Mouse (Mus musculus) testis, adult 2 months (tissue): ENCODE results near the gene Cisd3. TPM values are rescaled to one million over a fixed set of nuclear protein-coding genes. Genes with fewer than 3 reads are reported as not detected.
A peak's percentile ranks its signal among the peaks of the same experiment; 100 is the strongest.

Experiments used
- H3K27ac ChIP-seq: fragments of 200-500 bp; 2 replicates; pipeline ENCODE4 v1.5.1; 2012; ENCODE audit warnings: low read depth, low read length; ENCODE audit not compliant: control insufficient read depth, insufficient read depth
- H3K27me3 ChIP-seq: fragments of 200-500 bp; 2 replicates; pipeline ENCODE4 v1.6.1; 2012; ENCODE audit warnings: mild to moderate bottlenecking, low read length, moderate library complexity; ENCODE audit not compliant: control insufficient read depth, insufficient read depth
- H3K36me3 ChIP-seq: fragments of 200-500 bp; 2 replicates; pipeline ENCODE4 v1.6.1; 2012; ENCODE audit warnings: mild to moderate bottlenecking, low read length; ENCODE audit not compliant: control insufficient read depth, insufficient read depth
- H3K4me1 ChIP-seq: fragments of 200-500 bp; 2 replicates; pipeline ENCODE4 v1.6.1; 2012; ENCODE audit warnings: low read length; ENCODE audit not compliant: control insufficient read depth, insufficient read depth
- H3K4me3 ChIP-seq: fragments of 200-500 bp; 2 replicates; pipeline ENCODE4 v1.5.1; 2012; ENCODE audit warnings: low read depth, mild to moderate bottlenecking, low read length, moderate library complexity, mixed read lengths; ENCODE audit not compliant: control insufficient read depth
- CTCF ChIP-seq: fragments of 200-500 bp; IDR thresholded peaks from 2 replicates; pipeline ENCODE4 v1.5.1; 2012; ENCODE audit warnings: low read depth, mild to moderate bottlenecking, inconsistent platforms, low read length, moderate library complexity; ENCODE audit not compliant: control insufficient read depth, insufficient read depth, insufficient replicate concordance
- POLR2A ChIP-seq: fragments of 200-500 bp; IDR thresholded peaks from 2 replicates; pipeline ENCODE4 v1.6.1; 2012; ENCODE audit warnings: low read depth, mild to moderate bottlenecking, inconsistent platforms, low read length, moderate library complexity; ENCODE audit not compliant: control insufficient read depth
- polyA plus RNA-seq: library from polyadenylated mRNA; depleted of rRNA; stranded (reverse); fragments of >200 nt; gene quantifications from 2 replicates; pipeline ENCODE4 v1.2.3, GENCODE M21; 2012

Gene Cisd3
- polyA plus RNA-seq, 1 experiment: 17.6 TPM

GRCm38 (mm10) chr11:97664771-97665240, 20.8 kb upstream of the Cisd3 start:
- H3K4me3 ChIP-seq: no peak overlapping the region
- peaks cover 31% of the 10 kb centered on the region for H3K4me1 ChIP-seq
- H3K27me3 ChIP-seq: no peaks in the 10 kb centered on the region
- H3K27ac ChIP-seq: no peak overlapping the region
- TF ChIP-seq CTCF (no peak), POLR2A (no peak)
- no peaks in the 10 kb centered on the region for H3K36me3 ChIP-seq

GRCm38 (mm10) chr11:97665431-97665830, 20.2 kb upstream of the Cisd3 start:
- H3K27ac ChIP-seq: no peak overlapping the region
- TF ChIP-seq CTCF: no peak
- TF ChIP-seq POLR2A: no peak
- H3K36me3 ChIP-seq: no peaks in the 10 kb centered on the region
- H3K4me3 ChIP-seq: no peak overlapping the region
- H3K27me3 ChIP-seq: no peaks in the 10 kb centered on the region
- H3K4me1 ChIP-seq: peaks cover 33% of the 10 kb centered on the region

- H3K4me3 ChIP-seq: no peak overlapping the region
- peaks cover 25% of the 10 kb centered on the region for H3K4me1 ChIP-seq
Observed at GRCm38 (mm10) chr11:97666221-97666620, 19.4 kb upstream of the Cisd3 start.

GRCm38 (mm10) chr11:97666794-97667193, 18.8 kb upstream of the Cisd3 start:
- Histone ChIP-seq H3K27ac (no peak overlapping the region), H3K4me1 (peaks cover 22% of the 10 kb centered on the region), H3K27me3 (no peaks in the 10 kb centered on the region), H3K4me3 (no peak overlapping the region), H3K36me3 (no peaks in the 10 kb centered on the region)
- TF ChIP-seq CTCF (no peak), POLR2A (no peak)

More at GRCm38 (mm10) chr11:97666221-97666620, 19.4 kb upstream of the Cisd3 start:
- TF ChIP-seq CTCF: no peak
- no peak for TF ChIP-seq POLR2A
- no peak overlapping the region for H3K27ac ChIP-seq
- H3K27me3 ChIP-seq: no peaks in the 10 kb centered on the region
- no peaks in the 10 kb centered on the region for H3K36me3 ChIP-seq

- H3K27me3 ChIP-seq: no peaks in the 10 kb centered on the region
- TF ChIP-seq POLR2A (no peak), CTCF (no peak)
- no peak overlapping the region for H3K4me3 ChIP-seq
- H3K4me1 ChIP-seq: peaks cover 12% of the 10 kb centered on the region
- H3K27ac ChIP-seq: no peak overlapping the region
- no peaks in the 10 kb centered on the region for H3K36me3 ChIP-seq
Observed at GRCm38 (mm10) chr11:97668160-97668559, 17.5 kb upstream of the Cisd3 start.

- peaks cover 6% of the 10 kb centered on the region; the same call in 1 of the 2 replicates for H3K4me1 ChIP-seq
- H3K27me3 ChIP-seq: no peaks in the 10 kb centered on the region
- H3K36me3 ChIP-seq: no peaks in the 10 kb centered on the region
- peak overlapping the region; percentile 62; the same call in 1 of the 2 replicates for H3K27ac ChIP-seq
- no peak for TF ChIP-seq CTCF
- no peak for TF ChIP-seq POLR2A
- no peak overlapping the region for H3K4me3 ChIP-seq
Observed at GRCm38 (mm10) chr11:97669268-97669667, 16.4 kb upstream of the Cisd3 start.

GRCm38 (mm10) chr11:97669829-97670228, 15.8 kb upstream of the Cisd3 start:
- no peaks in the 10 kb centered on the region for H3K27me3 ChIP-seq
- peak overlapping the region; percentile 43 for H3K27ac ChIP-seq
- TF ChIP-seq POLR2A (no peak), CTCF (no peak)
- no peaks in the 10 kb centered on the region for H3K36me3 ChIP-seq
- no peak overlapping the region for H3K4me3 ChIP-seq
- H3K4me1 ChIP-seq: peaks cover 3% of the 10 kb centered on the region; the same call in 1 of the 2 replicates
